Mouse (Mus musculus): ENCODE data around the gene Morf4l2. TPM values are rescaled to one million over a fixed set of nuclear protein-coding genes. Genes with fewer than 3 reads are reported as not detected.
"Not testable (repeated sequence)": the region's sequence is repeated elsewhere in the genome, so short reads cannot be mapped to it uniquely, and the experiment has no call there.

Gene Morf4l2
- polyA plus RNA-seq, 1 experiment = 52.1 TPM

DNA sequence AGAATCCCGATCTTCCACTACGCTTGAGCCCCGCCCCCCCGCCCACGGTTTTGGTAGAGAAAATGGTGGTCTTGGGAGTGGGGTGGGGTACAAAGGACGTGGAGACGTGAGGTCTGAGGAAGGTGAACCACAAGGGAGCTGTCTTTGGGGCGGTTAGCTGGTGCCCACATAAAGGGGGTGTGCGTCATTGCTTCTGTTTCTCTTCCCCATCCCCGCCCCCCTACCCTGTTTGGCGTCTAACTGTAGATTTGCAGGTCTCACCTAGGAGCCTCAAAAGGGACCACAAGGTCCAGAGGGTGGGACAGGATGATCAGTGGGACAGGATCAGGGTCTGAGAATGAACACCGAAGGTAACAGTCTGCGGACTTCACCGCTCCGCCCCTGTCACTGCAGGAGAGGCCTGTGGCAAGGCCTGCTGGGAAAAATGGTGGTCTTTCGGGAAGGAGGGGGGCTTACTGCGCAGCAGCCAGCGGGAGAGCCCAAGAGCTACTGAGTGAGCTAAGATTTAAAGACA, 35.3 kb downstream of the Morf4l2 start:
- no peak for DNase-seq (ENCODE audit: low read depth, low spot score)
- WGBS = 21% methylated on average over 18 of the region's 18 CpGs

DNA sequence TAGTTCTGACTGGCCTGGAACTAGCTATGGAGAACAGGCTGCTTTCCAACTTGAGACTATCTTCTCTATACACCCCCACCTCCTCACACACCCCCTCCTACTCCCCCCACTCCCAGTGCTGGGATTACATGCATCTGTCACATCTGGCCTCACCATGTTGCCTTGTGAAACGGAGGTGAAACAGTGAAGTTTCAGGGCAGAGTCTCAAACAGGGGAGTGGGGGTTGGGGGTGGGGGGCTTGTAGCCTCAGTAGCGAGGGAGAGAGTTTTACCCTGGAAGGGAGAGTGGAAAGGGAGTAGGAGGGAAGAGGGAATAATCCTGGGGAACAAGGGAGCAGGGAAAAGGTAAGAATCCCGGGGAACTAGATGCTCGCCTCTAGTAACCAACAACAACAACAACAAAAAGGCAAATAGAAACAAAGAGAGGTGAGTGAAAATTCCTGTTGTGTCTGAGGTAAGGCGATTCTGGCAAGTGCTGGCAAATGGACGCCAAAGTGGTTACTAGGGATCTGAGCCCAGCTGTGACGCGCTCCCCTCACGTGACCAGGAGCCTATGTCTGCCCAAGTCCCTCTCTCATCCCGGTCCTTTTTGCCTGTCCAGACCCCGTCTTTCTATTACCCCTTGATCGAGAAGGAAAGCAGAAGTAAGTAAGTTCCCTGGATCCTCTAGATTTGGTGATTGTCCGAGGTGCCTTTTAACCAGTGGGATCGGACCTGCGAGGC, 35.9 kb downstream of the Morf4l2 start, which contains the start of gene Tceal1:
Gene Tceal1, plus strand, starts transcription at position 537 of the 722 bp plus-strand sequence.
- no peak for DNase-seq (ENCODE audit: low read depth, low spot score)
- WGBS = 19% methylated on average over 15 of the region's 15 CpGs

DNA sequence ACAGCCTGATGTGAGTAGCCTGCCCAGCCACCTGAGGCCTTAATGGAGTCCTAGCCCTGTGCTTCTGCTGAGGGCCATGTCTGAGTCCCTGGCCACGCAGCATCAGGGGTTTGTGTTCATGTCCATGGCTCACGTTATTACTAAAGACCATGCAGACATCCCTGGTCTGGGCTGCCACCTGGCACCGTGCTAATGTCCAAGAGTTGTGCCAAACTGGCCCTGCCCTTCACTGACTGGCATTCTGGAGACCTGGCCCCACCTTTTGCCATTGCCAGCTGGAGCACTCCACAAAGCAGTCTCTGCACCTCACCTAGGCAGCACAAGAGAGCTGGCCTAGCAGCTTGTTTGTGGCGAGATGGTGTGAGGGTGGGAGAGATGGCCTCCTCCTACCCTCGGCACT, 50.3 kb downstream of the Morf4l2 start:
- 83% methylated on average over 5 of the region's 5 CpGs for WGBS
- DNase-seq (ENCODE audit: low read depth, low spot score) = no peak

DNA sequence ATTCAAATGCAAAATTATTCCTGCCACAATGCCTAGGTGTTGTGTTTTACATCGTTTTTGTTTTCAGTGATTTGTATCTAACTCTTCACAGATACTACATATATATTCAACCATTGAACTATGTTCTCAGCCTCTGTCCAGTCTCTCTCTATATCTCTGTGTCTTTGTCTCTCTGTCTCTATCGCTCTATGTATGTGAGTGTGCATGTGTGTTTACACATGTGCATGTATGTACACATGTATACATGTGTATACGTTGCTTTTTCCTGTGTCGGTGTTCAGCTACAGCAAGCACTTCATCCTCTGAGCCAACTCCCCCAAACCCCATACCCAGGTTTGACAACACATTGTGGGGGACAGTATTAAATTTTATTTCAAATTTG, 51.2 kb downstream of the Morf4l2 start:
- no peak for DNase-seq (ENCODE audit: low read depth, low spot score)
- WGBS = 82% methylated on average over 4 of the region's 4 CpGs

DNA sequence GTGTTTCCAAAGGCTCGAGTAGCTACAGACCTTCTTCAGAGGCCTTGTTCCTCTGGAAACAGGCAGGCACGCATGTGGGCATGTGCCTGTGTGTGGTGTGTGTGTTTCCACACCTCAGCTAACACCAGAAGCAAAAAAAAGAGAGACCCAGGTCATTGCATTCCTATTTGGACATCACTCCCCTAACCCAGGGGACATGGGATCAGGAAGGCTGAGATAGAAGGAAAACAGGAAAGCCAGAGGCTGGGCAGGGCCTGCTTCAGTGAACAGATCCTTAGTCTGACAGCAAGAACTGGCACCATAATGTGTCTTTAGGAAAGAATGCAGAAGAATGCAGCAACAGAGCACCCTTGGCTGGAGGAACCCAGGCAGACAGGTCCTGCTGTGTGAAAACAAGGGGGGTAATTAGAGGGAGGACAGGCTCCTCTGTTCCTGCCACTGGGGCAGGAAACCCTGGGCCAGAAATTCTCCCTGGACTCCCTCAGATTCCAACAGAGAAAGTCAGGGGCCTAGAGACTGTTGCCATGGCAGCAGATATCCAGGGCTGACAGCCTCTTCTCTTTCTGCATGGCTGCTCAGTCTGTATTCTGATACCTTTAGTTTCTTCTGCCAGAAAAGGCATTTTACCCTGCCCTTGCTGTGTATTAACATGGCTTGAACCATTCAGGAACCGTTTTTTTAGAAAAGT, 51.7 kb downstream of the Morf4l2 start:
- DNase-seq (ENCODE audit: low read depth, low spot score) = not testable (repeated sequence)
- WGBS = 52% methylated on average over 3 of the region's 3 CpGs

Other genes starting within 250 kb of the Morf4l2 start
- gene Kir3dl1, start 225.7 kb downstream of the Morf4l2 start, polyA plus RNA-seq (2012; rRNA removed) = not detected in 2 replicates
- not detected in 2 replicates for gene Kir3dl2, start 199.6 kb downstream of the Morf4l2 start, polyA plus RNA-seq (2012; rRNA removed)
- 0.88 and 1.1 TPM in 2 replicates for gene Tceal3, start 152.8 kb downstream of the Morf4l2 start, polyA plus RNA-seq (2012; rRNA removed)
- gene Tceal1, start 35.7 kb downstream of the Morf4l2 start, polyA plus RNA-seq (2012; rRNA removed) = 0.34 and 0.40 TPM in 2 replicates
- gene Glra4, start 36.5 kb upstream of the Morf4l2 start, polyA plus RNA-seq (2012; rRNA removed) = not detected in 2 replicates
- gene Plp1, start 79.0 kb upstream of the Morf4l2 start, polyA plus RNA-seq (2012; rRNA removed) = 1.8 and 2.5 TPM in 2 replicates
- 0.06 and 0.07 TPM in 2 replicates for gene Rab9b, start 125.1 kb upstream of the Morf4l2 start, polyA plus RNA-seq (2012; rRNA removed)
- gene H2bfm, start 183.6 kb upstream of the Morf4l2 start, polyA plus RNA-seq (2012; rRNA removed) = not detected in 2 replicates
- 0.41 TPM in 1 of 2 replicates, not detected in the other for gene Tmsb15b2, start 231.8 kb upstream of the Morf4l2 start, polyA plus RNA-seq (2012; rRNA removed)
- 0.84 and 0.99 TPM in 2 replicates for gene Tmsb15l, start 233.2 kb upstream of the Morf4l2 start, polyA plus RNA-seq (2012; rRNA removed)
- gene Tmsb15b1, start 233.2 kb upstream of the Morf4l2 start, polyA plus RNA-seq (2012; rRNA removed) = 0.63 and 1.3 TPM in 2 replicates
- gene Zcchc18, start 249.5 kb upstream of the Morf4l2 start, polyA plus RNA-seq (2012; rRNA removed) = 1.6 and 1.7 TPM in 2 replicates